Mouse (Mus musculus) olfactory bulb, adult 2 months (tissue): Measurements from ENCODE around the gene Rfc4. TPM values are rescaled to one million over a fixed set of nuclear protein-coding genes. Genes with fewer than 3 reads are reported as not detected.

Experiments
- H3K27ac ChIP-seq: fragments of 200-500 bp; 2 replicates; pipeline ENCODE4 v1.5.1; 2012; ENCODE audit warnings: low read depth, low read length; ENCODE audit not compliant: insufficient read depth
- H3K4me1 ChIP-seq: fragments of 200-500 bp; 2 replicates; pipeline ENCODE4 v1.6.1; 2012; ENCODE audit warnings: low read length; ENCODE audit not compliant: control insufficient read depth, insufficient read depth
- H3K4me3 ChIP-seq: fragments of 200-500 bp; 2 replicates; pipeline ENCODE4 v1.5.1; 2012; ENCODE audit warnings: mild to moderate bottlenecking, low read depth, low read length, moderate library complexity; ENCODE audit not compliant: insufficient read depth
- CTCF ChIP-seq: fragments of 200-500 bp; IDR thresholded peaks from 2 replicates; pipeline ENCODE4 v1.5.1; 2012; ENCODE audit warnings: low read depth, mild to moderate bottlenecking, low read length, moderate library complexity; ENCODE audit not compliant: insufficient read depth
- POLR2A ChIP-seq: fragments of 200-500 bp; IDR thresholded peaks from 2 replicates; pipeline ENCODE4 v1.6.1; 2012; ENCODE audit warnings: mild to moderate bottlenecking, low read depth, low read length, moderate library complexity; ENCODE audit not compliant: insufficient read depth
- WGBS: fragments of 180-500 bp; shearing (Covaris S2); methylation state at CpG from one replicate; pipeline ENCODE4 v1.1.7; 2018; 5-methylcytosine and 5-hydroxymethylcytosine counted together
- polyA plus RNA-seq: library from polyadenylated mRNA; stranded (reverse); fragments of >200 nt; gene quantifications from 2 replicates; pipeline ENCODE4 v1.2.4, GENCODE M21; 2012; ENCODE audit warnings: low replicate concordance; ENCODE audit not compliant: missing spikeins, insufficient read depth, insufficient read length

Rfc4 gene
- polyA plus RNA-seq, 1 experiment, result not detected

GRCm38 (mm10) chr16:23122446-23122845 lies 5.1 kb downstream of the Rfc4 start:
- Histone ChIP-seq H3K27ac (no peak overlapping the region), H3K4me3 (no peak overlapping the region), H3K4me1 (no peaks in the 10 kb centered on the region; the same call in 1 of the 2 replicates)
- no peak for TF ChIP-seq CTCF
- no peak for TF ChIP-seq POLR2A
- WGBS, result 95% methylated on average over 3 of the region's 3 CpGs

- TF ChIP-seq POLR2A (no peak), CTCF (no peak)
- no peaks in the 10 kb centered on the region for H3K4me1 ChIP-seq
- no peak overlapping the region for H3K27ac ChIP-seq
- WGBS, result 55% methylated on average over 4 of the region's 4 CpGs
- no peak overlapping the region for H3K4me3 ChIP-seq
Observed at GRCm38 (mm10) chr16:23117173-23117572, 10.4 kb downstream of the Rfc4 start.

GRCm38 (mm10) chr16:23115486-23115885 lies 12.1 kb downstream of the Rfc4 start:
- H3K27ac ChIP-seq, result no peak overlapping the region
- no peak overlapping the region for H3K4me3 ChIP-seq
- H3K4me1 ChIP-seq, result no peaks in the 10 kb centered on the region
- 65% methylated on average over 3 of the region's 3 CpGs for WGBS
- TF ChIP-seq POLR2A, result no peak
- no peak for TF ChIP-seq CTCF

GRCm38 (mm10) chr16:23114339-23115171 lies 13.0 kb downstream of the Rfc4 start:
- 61% methylated on average over 5 of the region's 5 CpGs for WGBS
- Histone ChIP-seq H3K27ac (no peak overlapping the region), H3K4me3 (no peak overlapping the region), H3K4me1 (no peaks in the 10 kb centered on the region)
- TF ChIP-seq POLR2A (no peak), CTCF (no peak)

- H3K4me1 ChIP-seq, result no peaks in the 10 kb centered on the region
- H3K27ac ChIP-seq, result no peak overlapping the region
- TF ChIP-seq CTCF (no peak), POLR2A (no peak)
- no peak overlapping the region for H3K4me3 ChIP-seq
Observed at GRCm38 (mm10) chr16:23113903-23114302, 13.6 kb downstream of the Rfc4 start.

GRCm38 (mm10) chr16:23112861-23113435 lies 14.6 kb downstream of the Rfc4 start:
- TF ChIP-seq CTCF, result no peak
- WGBS, result 29% methylated on average over 9 of the region's 9 CpGs
- H3K27ac ChIP-seq, result no peak overlapping the region
- no peaks in the 10 kb centered on the region for H3K4me1 ChIP-seq
- no peak overlapping the region for H3K4me3 ChIP-seq

- TF ChIP-seq POLR2A (no peak), CTCF (no peak)
- 61% methylated on average over 12 of the region's 12 CpGs for WGBS
- Histone ChIP-seq H3K4me1 (no peaks in the 10 kb centered on the region), H3K4me3 (no peak overlapping the region), H3K27ac (no peak overlapping the region)
Observed at GRCm38 (mm10) chr16:23112348-23112747, 15.2 kb downstream of the Rfc4 start.

- 23% methylated on average over 5 of the region's 5 CpGs for WGBS
- no peak overlapping the region for H3K4me3 ChIP-seq
- no peak for TF ChIP-seq CTCF
- no peak for TF ChIP-seq POLR2A
- no peaks in the 10 kb centered on the region for H3K4me1 ChIP-seq
- no peak overlapping the region for H3K27ac ChIP-seq
Observed at GRCm38 (mm10) chr16:23109350-23110280, 17.9 kb downstream of the Rfc4 start.
